Comparison of ENCODE assay signal across 24 mouse cellular contexts in genomic region chr11:35241379-35241778, GRCm38 (mm10).
DNase-seq lines count a peak whose midpoint lies in the region; ATAC-seq and TF ChIP-seq lines count a peak whose summit lies in the region.
"Had no signal": no experiment of that assay in that cellular context is flagged by ENCODE, and none has a peak within 500 bp of the region (broad histone marks: within the 10 kb centered on the region; RNA-seq: fewer than 3 reads in every experiment).

No protein-coding gene starts in this region.

- peak; percentile 42 to 51 for DNase-seq in cerebellum, adult 2 months
- no peak for DNase-seq in cerebellum, adult 11-12 months
- no peak for DNase-seq in frontal cortex, postnatal 25 days (ENCODE audit: low spot score in 2 of 2)
- DNase-seq in right cerebral cortex, adult 18-20 months: peak; percentile 33
- DNase-seq in right cerebral cortex, postnatal 25 days: no peak
- DNase-seq in kidney, postnatal 4 days: no peak
- DNase-seq: adrenal gland, postnatal 10 days; gastrocnemius, postnatal 10 days; heart, postnatal 14 days; kidney, adult 18-20 months; kidney, postnatal 25 days; lung, embryonic 14.5 days; lung, postnatal 14 days; thymus, postnatal 4 days had no signal

- peak; percentile 80 for ATAC-seq in frontal cortex, adult (ENCODE audit: low TSS enrichment)
- ATAC-seq: forebrain, embryonic 16.5 days; hindbrain, embryonic 16.5 days; midbrain, embryonic 15.5 days; Patski had no signal

- WGBS in cerebellum, adult 2 months: 24% methylated on average over 7 of the region's 7 CpGs

- peaks cover 10% of the 10 kb centered on the region for H3K4me1 ChIP-seq in cerebellum, adult 2 months (ENCODE audit: control insufficient read depth, insufficient read depth, low read length)
- H3K4me1 ChIP-seq: kidney, embryonic 15.5 days; liver, embryonic 15.5 days; midbrain, embryonic 10.5 days; midbrain, embryonic 15.5 days had no signal

- TF ChIP-seq POLR2A in cerebellum, adult 2 months (IDR thresholded peaks at IDR 0.05; ENCODE audit: borderline replicate concordance, insufficient read depth, low read length): no peak

- H3K4me3 ChIP-seq in cerebellum, adult 2 months (replicated peaks; ENCODE audit: insufficient read depth, low read depth, low read length): no peak overlapping the region
- H3K4me3 ChIP-seq: erythroblast, embryonic 14.5 days; kidney, embryonic 15.5 days; limb, embryonic 12.5 days; liver, embryonic 15.5 days; midbrain, embryonic 10.5 days; midbrain, embryonic 15.5 days had no signal

- H3K27ac ChIP-seq in cerebellum, adult 2 months (ENCODE audit: insufficient read depth, low read length): no peak overlapping the region
- H3K27ac ChIP-seq: kidney, embryonic 15.5 days; limb, embryonic 12.5 days; liver, embryonic 15.5 days; midbrain, embryonic 10.5 days; midbrain, embryonic 15.5 days had no signal

- no peaks in the 10 kb centered on the region for H3K27me3 ChIP-seq in cerebellum, adult 2 months (ENCODE audit: control insufficient read depth, insufficient read depth, low read length)
- H3K27me3 ChIP-seq: kidney, embryonic 15.5 days; limb, embryonic 12.5 days; liver, embryonic 15.5 days; midbrain, embryonic 15.5 days; Patski had no signal

- no peak for TF ChIP-seq CTCF in cerebellum, adult 2 months (IDR thresholded peaks at IDR 0.05; ENCODE audit: borderline replicate concordance, insufficient read depth, low read depth, low read length)

Comparison
In these comparisons a context has a peak if more than half of its experiments do, and no peak if none do; other contexts are left out.
1. DNase-seq: peak in cerebellum, adult 2 months (2 of 2) and right cerebral cortex, adult 18-20 months (single experiment); none in cerebellum, adult 11-12 months (single experiment), frontal cortex, postnatal 25 days (0 of 2), right cerebral cortex, postnatal 25 days (single experiment) and kidney, postnatal 4 days (0 of 2).